13 mouse cellular contexts compared by ENCODE assay signal in genomic region chr4:81332439-81332841, GRCm38 (mm10).
DNase-seq lines count a peak whose midpoint lies in the region; ATAC-seq and TF ChIP-seq lines count a peak whose summit lies in the region.
"Had no signal": no experiment of that assay in that cellular context is flagged by ENCODE, and none has a peak within 500 bp of the region (broad histone marks: within the 10 kb centered on the region; RNA-seq: fewer than 3 reads in every experiment).

No protein-coding gene starts in this region.

- TF ChIP-seq CTCF in intestine, postnatal 0 days (IDR thresholded peaks at IDR 0.05; ENCODE audit: low read depth), result no peak

- no peaks in the 10 kb centered on the region for H3K9me3 ChIP-seq in intestine, embryonic 14.5 days (ENCODE audit: control insufficient read depth, low read length)
- no peaks in the 10 kb centered on the region for H3K9me3 ChIP-seq in intestine, postnatal 0 days (ENCODE audit: control insufficient read depth)
- no peaks in the 10 kb centered on the region for H3K9me3 ChIP-seq in forebrain, embryonic 12.5 days
- H3K9me3 ChIP-seq in hindbrain, embryonic 16.5 days (ENCODE audit: control insufficient read depth, low read length), result no peaks in the 10 kb centered on the region
- H3K9me3 ChIP-seq in neural tube, embryonic 15.5 days (replicated peaks), result no peaks in the 10 kb centered on the region
- H3K9me3 ChIP-seq: liver, embryonic 15.5 days had no signal

- no peak overlapping the region for H3K4me3 ChIP-seq in intestine, embryonic 14.5 days (ENCODE audit: low read depth, low read length)
- no peak overlapping the region for H3K4me3 ChIP-seq in intestine, postnatal 0 days (ENCODE audit: low read depth, low read length)
- no peak overlapping the region for H3K4me3 ChIP-seq in forebrain, embryonic 12.5 days (replicated peaks)
- no peak overlapping the region for H3K4me3 ChIP-seq in hindbrain, embryonic 16.5 days (ENCODE audit: low read length)
- no peak overlapping the region for H3K4me3 ChIP-seq in neural tube, embryonic 15.5 days (replicated peaks)
- H3K4me3 ChIP-seq: liver, embryonic 15.5 days had no signal

- ATAC-seq in intestine, embryonic 14.5 days (replicated peaks; ENCODE audit: low FRiP score, low TSS enrichment, low read depth), result no peak
- no peak for ATAC-seq in intestine, postnatal 0 days
- ATAC-seq in forebrain, embryonic 12.5 days (ENCODE audit: low FRiP score), result peak; percentile 70
- peak; percentile 61 for ATAC-seq in hindbrain, embryonic 16.5 days
- peak; percentile 47; the same call in 1 of the 2 replicates for ATAC-seq in neural tube, embryonic 15.5 days (ENCODE audit: low FRiP score)
- no peak for ATAC-seq in megakaryocyte progenitor cell, adult 5-6 weeks (replicated peaks; ENCODE audit: poor library complexity)

- 61% methylated on average over 6 of the region's 6 CpGs for WGBS in intestine, embryonic 14.5 days
- 66% methylated on average over 6 of the region's 6 CpGs for WGBS in intestine, postnatal 0 days
- WGBS in forebrain, embryonic 12.5 days, result 45% methylated on average over 6 of the region's 6 CpGs
- 43% methylated on average over 6 of the region's 6 CpGs for WGBS in hindbrain, embryonic 16.5 days
- 61% methylated on average over 6 of the region's 6 CpGs for WGBS in neural tube, embryonic 15.5 days

- 0 out of 2 replicates have a peak, but pooled peaks cover 8% of the 10 kb centered on the region for H3K4me1 ChIP-seq in intestine, embryonic 14.5 days (replicated peaks; ENCODE audit: control insufficient read depth, insufficient read depth, low read length)
- no peaks in the 10 kb centered on the region for H3K4me1 ChIP-seq in intestine, postnatal 0 days (replicated peaks; ENCODE audit: control insufficient read depth, insufficient read depth, low read length)
- peaks cover 19% of the 10 kb centered on the region for H3K4me1 ChIP-seq in forebrain, embryonic 12.5 days
- H3K4me1 ChIP-seq in hindbrain, embryonic 16.5 days (ENCODE audit: control insufficient read depth, insufficient read depth, low read depth, low read length), result peaks cover 12% of the 10 kb centered on the region; the same call in 1 of the 2 replicates
- peaks cover 13% of the 10 kb centered on the region for H3K4me1 ChIP-seq in neural tube, embryonic 15.5 days
- H3K4me1 ChIP-seq: liver, embryonic 15.5 days had no signal

- no peak overlapping the region for H3K27ac ChIP-seq in intestine, embryonic 14.5 days (ENCODE audit: low read depth)
- H3K27ac ChIP-seq in intestine, postnatal 0 days (ENCODE audit: low read depth, low read length), result no peak overlapping the region
- H3K27ac ChIP-seq in forebrain, embryonic 12.5 days, result peak overlapping the region; percentile 70
- no peak overlapping the region for H3K27ac ChIP-seq in hindbrain, embryonic 16.5 days (ENCODE audit: low read depth, low read length)
- peak overlapping the region; percentile 14; the same call in 1 of the 2 replicates for H3K27ac ChIP-seq in neural tube, embryonic 15.5 days (replicated peaks)
- H3K27ac ChIP-seq: liver, embryonic 15.5 days had no signal

- H3K9ac ChIP-seq in intestine, embryonic 14.5 days (ENCODE audit: low read length), result no peak overlapping the region
- H3K9ac ChIP-seq in intestine, postnatal 0 days (ENCODE audit: low read depth, low read length), result no peak overlapping the region
- no peak overlapping the region for H3K9ac ChIP-seq in forebrain, embryonic 12.5 days
- no peak overlapping the region for H3K9ac ChIP-seq in hindbrain, embryonic 16.5 days (ENCODE audit: low read depth, low read length)
- no peak overlapping the region for H3K9ac ChIP-seq in neural tube, embryonic 15.5 days (replicated peaks)
- H3K9ac ChIP-seq: liver, embryonic 15.5 days had no signal

- no peak overlapping the region for H3K4me2 ChIP-seq in intestine, embryonic 14.5 days (ENCODE audit: low read length)
- no peak overlapping the region for H3K4me2 ChIP-seq in intestine, postnatal 0 days (replicated peaks; ENCODE audit: low read depth)
- H3K4me2 ChIP-seq in forebrain, embryonic 12.5 days, result no peak overlapping the region
- H3K4me2 ChIP-seq in hindbrain, embryonic 16.5 days (ENCODE audit: low read length), result no peak overlapping the region
- no peak overlapping the region for H3K4me2 ChIP-seq in neural tube, embryonic 15.5 days
- H3K4me2 ChIP-seq: liver, embryonic 15.5 days had no signal

- no peaks in the 10 kb centered on the region for H3K27me3 ChIP-seq in intestine, embryonic 14.5 days (replicated peaks; ENCODE audit: control insufficient read depth, insufficient read depth, low read length)
- H3K27me3 ChIP-seq in intestine, postnatal 0 days (replicated peaks; ENCODE audit: control insufficient read depth, insufficient read depth, low read length), result no peaks in the 10 kb centered on the region
- H3K27me3 ChIP-seq in forebrain, embryonic 12.5 days, result no peaks in the 10 kb centered on the region
- no peaks in the 10 kb centered on the region for H3K27me3 ChIP-seq in hindbrain, embryonic 16.5 days (replicated peaks; ENCODE audit: control insufficient read depth, insufficient read depth, low read length)
- no peaks in the 10 kb centered on the region for H3K27me3 ChIP-seq in neural tube, embryonic 15.5 days (replicated peaks)
- H3K27me3 ChIP-seq: liver, embryonic 15.5 days had no signal

- peaks cover 8% of the 10 kb centered on the region for H3K36me3 ChIP-seq in intestine, embryonic 14.5 days (ENCODE audit: control insufficient read depth, insufficient read depth, low read length)
- no peaks in the 10 kb centered on the region for H3K36me3 ChIP-seq in intestine, postnatal 0 days (ENCODE audit: control insufficient read depth, insufficient read depth)
- H3K36me3 ChIP-seq in forebrain, embryonic 12.5 days (replicated peaks), result 0 out of 2 replicates have a peak, but pooled peaks cover 8% of the 10 kb centered on the region
- no peaks in the 10 kb centered on the region for H3K36me3 ChIP-seq in hindbrain, embryonic 16.5 days (ENCODE audit: control insufficient read depth, insufficient read depth, low read length)
- no peaks in the 10 kb centered on the region for H3K36me3 ChIP-seq in neural tube, embryonic 15.5 days
- H3K36me3 ChIP-seq: liver, embryonic 15.5 days had no signal

- DNase-seq in intestine, embryonic 14.5 days (ENCODE audit: low spot score), result peak; percentile 53
- DNase-seq in thymus, postnatal 14 days, result no peak
- no peak for DNase-seq in cerebellum, postnatal 14 days
- DNase-seq: adrenal gland, postnatal 10 days; cerebellum, adult 11 months; gastrocnemius, postnatal 14 days; right cerebral cortex, postnatal 14 days had no signal

Comparison
In these comparisons a context has a peak if more than half of its experiments do, and no peak if none do; other contexts are left out.
1. ATAC-seq: peak in forebrain, embryonic 12.5 days (single experiment), hindbrain, embryonic 16.5 days (single experiment) and neural tube, embryonic 15.5 days (single experiment); none in intestine, embryonic 14.5 days (single experiment), intestine, postnatal 0 days (single experiment) and megakaryocyte progenitor cell, adult 5-6 weeks (single experiment).
2. H3K27ac ChIP-seq: peak in forebrain, embryonic 12.5 days (single experiment) and neural tube, embryonic 15.5 days (single experiment); none in intestine, embryonic 14.5 days (single experiment), intestine, postnatal 0 days (single experiment) and hindbrain, embryonic 16.5 days (single experiment).